Mouse (Mus musculus) midbrain, embryonic 16.5 days (tissue): Measurements from ENCODE around the gene Son. TPM values are rescaled to one million over a fixed set of nuclear protein-coding genes. Genes with fewer than 3 reads are reported as not detected.

Experiments used
- polyA plus RNA-seq: library from polyadenylated mRNA; unstranded; fragments of >200 nt; fragmentation: Nextera tagmentation; extraction: Ambion mirVana; gene quantifications from 2 replicates; pipeline ENCODE4 v1.2.1, GENCODE M21; 2015

The Son gene
- polyA plus RNA-seq, 1 experiment from 2014 or later, result 98.4 TPM

Other genes starting within 250 kb of the Son start
- 10.4 and 11.1 TPM in 2 replicates for gene Il10rb, start 241.3 kb upstream of the Son start, polyA plus RNA-seq
- 48.0 and 51.7 TPM in 2 replicates for gene Ifnar1, start 162.3 kb upstream of the Son start, polyA plus RNA-seq
- 104 and 125 TPM in 2 replicates for gene Ifngr2, start 100.4 kb upstream of the Son start, polyA plus RNA-seq
- 95.1 and 106 TPM in 2 replicates for gene Tmem50b, start 49.7 kb upstream of the Son start, polyA plus RNA-seq
- gene Dnajc28, start 28.5 kb upstream of the Son start, polyA plus RNA-seq, result 6.9 and 7.3 TPM in 2 replicates
- gene Gart, start 554 bp upstream of the Son start, polyA plus RNA-seq, result 55.2 and 62.5 TPM in 2 replicates
- 19.2 and 20.4 TPM in 2 replicates for gene Donson, start 41.3 kb downstream of the Son start, polyA plus RNA-seq
- 114 and 121 TPM in 2 replicates for gene Cryzl1, start 81.5 kb downstream of the Son start, polyA plus RNA-seq
- 60.7 and 63.5 TPM in 2 replicates for gene Itsn1, start 81.8 kb downstream of the Son start, polyA plus RNA-seq